Mouse (Mus musculus) testis, adult 2 months (tissue): Measurements from ENCODE around the gene Trio. TPM values are rescaled to one million over a fixed set of nuclear protein-coding genes. Genes with fewer than 3 reads are reported as not detected.

Experiments used
- H3K27ac ChIP-seq: fragments of 200-500 bp; 2 replicates; pipeline ENCODE4 v1.5.1; 2012; ENCODE audit warnings: low read depth, low read length; ENCODE audit not compliant: control insufficient read depth, insufficient read depth
- H3K27me3 ChIP-seq: fragments of 200-500 bp; 2 replicates; pipeline ENCODE4 v1.6.1; 2012; ENCODE audit warnings: mild to moderate bottlenecking, low read length, moderate library complexity; ENCODE audit not compliant: control insufficient read depth, insufficient read depth
- H3K36me3 ChIP-seq: fragments of 200-500 bp; 2 replicates; pipeline ENCODE4 v1.6.1; 2012; ENCODE audit warnings: mild to moderate bottlenecking, low read length; ENCODE audit not compliant: control insufficient read depth, insufficient read depth
- H3K4me1 ChIP-seq: fragments of 200-500 bp; 2 replicates; pipeline ENCODE4 v1.6.1; 2012; ENCODE audit warnings: low read length; ENCODE audit not compliant: control insufficient read depth, insufficient read depth
- H3K4me3 ChIP-seq: fragments of 200-500 bp; 2 replicates; pipeline ENCODE4 v1.5.1; 2012; ENCODE audit warnings: low read depth, mild to moderate bottlenecking, low read length, moderate library complexity, mixed read lengths; ENCODE audit not compliant: control insufficient read depth
- CTCF ChIP-seq: fragments of 200-500 bp; IDR thresholded peaks from 2 replicates; pipeline ENCODE4 v1.5.1; 2012; ENCODE audit warnings: low read depth, mild to moderate bottlenecking, inconsistent platforms, low read length, moderate library complexity; ENCODE audit not compliant: control insufficient read depth, insufficient read depth, insufficient replicate concordance
- POLR2A ChIP-seq: fragments of 200-500 bp; IDR thresholded peaks from 2 replicates; pipeline ENCODE4 v1.6.1; 2012; ENCODE audit warnings: low read depth, mild to moderate bottlenecking, inconsistent platforms, low read length, moderate library complexity; ENCODE audit not compliant: control insufficient read depth
- polyA plus RNA-seq: library from polyadenylated mRNA; depleted of rRNA; stranded (reverse); fragments of >200 nt; gene quantifications from 2 replicates; pipeline ENCODE4 v1.2.3, GENCODE M21; 2012

Gene Trio
- polyA plus RNA-seq, 1 experiment, result 18.8 TPM

DNA sequence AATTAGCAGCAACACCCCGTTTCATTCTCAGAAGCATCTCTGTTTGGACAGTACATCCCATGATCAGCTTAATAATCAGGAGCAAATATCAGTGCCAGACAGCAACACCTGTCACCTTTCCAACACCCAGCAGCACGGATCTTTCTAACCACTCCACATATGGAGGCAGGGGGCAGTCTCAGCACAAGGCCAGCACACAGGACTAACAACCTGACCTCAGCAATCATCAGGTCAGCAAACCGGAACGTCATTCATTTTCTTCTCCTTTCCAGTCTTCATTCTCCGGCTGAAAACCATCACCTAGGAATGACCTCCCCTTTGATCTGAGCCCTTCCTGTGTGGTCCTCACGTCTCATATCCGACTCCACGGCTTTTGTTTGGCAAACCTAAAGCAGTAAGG lies 27.7 kb downstream of the Trio start:
- no peaks in the 10 kb centered on the region for H3K36me3 ChIP-seq
- no peak overlapping the region for H3K27ac ChIP-seq
- TF ChIP-seq POLR2A, result no peak
- no peak for TF ChIP-seq CTCF
- no peak overlapping the region for H3K4me3 ChIP-seq
- H3K4me1 ChIP-seq, result no peaks in the 10 kb centered on the region
- no peaks in the 10 kb centered on the region for H3K27me3 ChIP-seq

DNA sequence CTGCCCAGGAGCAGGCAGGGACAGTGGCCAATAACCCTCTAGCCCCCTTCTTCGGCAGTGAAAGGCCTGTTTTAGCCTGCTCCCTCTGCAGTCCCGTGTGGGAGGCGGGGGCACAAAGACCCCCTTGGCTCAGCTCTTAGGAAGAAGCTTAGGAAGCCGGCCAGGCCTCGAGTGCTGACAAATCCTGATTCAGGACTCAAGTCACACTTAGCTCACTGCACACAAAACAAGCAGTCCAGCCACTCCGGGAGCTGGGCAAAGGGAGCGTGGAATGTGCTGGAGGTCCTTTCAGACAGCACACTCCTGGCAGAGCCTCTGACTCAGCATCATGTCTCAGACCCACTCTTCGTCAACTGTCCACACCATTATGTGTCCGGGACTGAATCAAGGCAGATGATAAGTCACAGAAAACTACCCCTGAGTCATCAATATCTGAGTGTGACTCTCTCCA lies 28.2 kb downstream of the Trio start:
- no peaks in the 10 kb centered on the region for H3K36me3 ChIP-seq
- H3K27ac ChIP-seq, result no peak overlapping the region
- no peaks in the 10 kb centered on the region for H3K27me3 ChIP-seq
- TF ChIP-seq CTCF (no peak), POLR2A (no peak)
- H3K4me1 ChIP-seq, result no peaks in the 10 kb centered on the region
- no peak overlapping the region for H3K4me3 ChIP-seq

GRCm38 (mm10) chr15:27996750-27997149 lies 28.9 kb downstream of the Trio start:
- no peak overlapping the region for H3K4me3 ChIP-seq
- no peaks in the 10 kb centered on the region for H3K4me1 ChIP-seq
- no peak for TF ChIP-seq CTCF
- no peak for TF ChIP-seq POLR2A
- no peak overlapping the region for H3K27ac ChIP-seq
- no peaks in the 10 kb centered on the region for H3K27me3 ChIP-seq
- H3K36me3 ChIP-seq, result no peaks in the 10 kb centered on the region

- TF ChIP-seq POLR2A (no peak), CTCF (no peak)
- Histone ChIP-seq H3K4me3 (no peak overlapping the region), H3K4me1 (no peaks in the 10 kb centered on the region), H3K27ac (no peak overlapping the region), H3K36me3 (no peaks in the 10 kb centered on the region), H3K27me3 (no peaks in the 10 kb centered on the region)
These were observed 30.2 kb downstream of the Trio start for GRCm38 (mm10) chr15:27995421-27995820.

GRCm38 (mm10) chr15:27994870-27995269 lies 30.8 kb downstream of the Trio start:
- Histone ChIP-seq H3K4me1 (no peaks in the 10 kb centered on the region), H3K36me3 (no peaks in the 10 kb centered on the region), H3K4me3 (no peak overlapping the region), H3K27ac (no peak overlapping the region), H3K27me3 (no peaks in the 10 kb centered on the region)
- TF ChIP-seq POLR2A (no peak), CTCF (no peak)

- H3K4me3 ChIP-seq, result no peak overlapping the region
- no peak overlapping the region for H3K27ac ChIP-seq
- no peak for TF ChIP-seq POLR2A
- no peak for TF ChIP-seq CTCF
- no peaks in the 10 kb centered on the region for H3K4me1 ChIP-seq
- H3K27me3 ChIP-seq, result no peaks in the 10 kb centered on the region
- no peaks in the 10 kb centered on the region for H3K36me3 ChIP-seq
These were observed 32.1 kb downstream of the Trio start for GRCm38 (mm10) chr15:27993528-27993927.

DNA sequence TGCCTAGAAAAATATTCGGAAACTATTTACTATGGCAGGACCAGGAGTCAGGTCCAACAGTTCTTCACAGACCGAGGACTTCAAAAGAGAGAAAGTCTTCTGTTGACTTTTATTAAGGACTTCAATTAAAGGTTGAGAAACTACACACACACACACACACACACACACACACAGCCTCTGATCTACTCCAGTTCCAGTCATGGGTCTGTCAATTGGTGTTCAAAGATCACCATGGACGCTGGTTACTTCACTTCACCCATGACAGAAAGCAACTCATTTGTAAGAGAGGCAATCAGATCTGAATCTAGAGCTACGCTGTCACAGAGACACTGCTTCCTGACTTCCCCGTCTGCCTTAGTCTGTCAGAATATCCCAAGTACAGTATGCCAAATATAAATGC lies 33.1 kb downstream of the Trio start:
- no peak overlapping the region for H3K4me3 ChIP-seq
- TF ChIP-seq POLR2A, result no peak
- no peak for TF ChIP-seq CTCF
- no peaks in the 10 kb centered on the region for H3K4me1 ChIP-seq
- H3K27me3 ChIP-seq, result no peaks in the 10 kb centered on the region
- H3K36me3 ChIP-seq, result no peaks in the 10 kb centered on the region
- H3K27ac ChIP-seq, result no peak overlapping the region

- no peak for TF ChIP-seq POLR2A
- TF ChIP-seq CTCF, result no peak
- H3K4me1 ChIP-seq, result no peaks in the 10 kb centered on the region
These were observed 33.6 kb downstream of the Trio start for GRCm38 (mm10) chr15:27991892-27992593.

More at GRCm38 (mm10) chr15:27991892-27992593, 33.6 kb downstream of the Trio start:
- Histone ChIP-seq H3K27me3 (no peaks in the 10 kb centered on the region), H3K36me3 (no peaks in the 10 kb centered on the region), H3K4me3 (no peak overlapping the region), H3K27ac (no peak overlapping the region)
